Mouse (Mus musculus) lung, postnatal 4 days (tissue): ENCODE results near the gene Zfp609.
"Not testable (repeated sequence)": the region's sequence is repeated elsewhere in the genome, so short reads cannot be mapped to it uniquely, and the experiment has no call there.

Experiments
- DNase-seq, 2 experiments: peaks; one replicate each; pipeline ENCODE4 v3.0.0; 2021

The Zfp609 gene

DNA sequence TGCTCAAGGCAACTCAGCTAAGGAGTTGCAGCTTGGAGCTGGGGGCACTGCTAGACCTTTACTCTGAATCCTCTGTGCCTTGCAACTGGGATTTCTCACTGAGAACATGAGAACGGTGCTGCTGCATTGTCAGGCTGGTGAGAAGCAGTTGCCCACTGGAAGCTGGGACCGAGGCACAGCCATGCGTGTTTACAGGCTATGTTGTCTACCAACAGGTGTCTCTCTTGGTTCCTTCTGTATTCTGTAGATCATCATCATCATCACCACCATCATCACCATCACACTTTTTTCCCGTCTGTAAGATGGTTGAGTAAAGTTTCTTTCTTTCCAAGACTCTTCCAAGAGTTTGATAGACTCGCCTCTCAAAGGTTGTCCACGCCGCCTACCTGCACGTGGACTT, 159.7 kb downstream of the Zfp609 start, which contains the start of gene Oaz2:
Gene Oaz2, plus strand, starts transcription at position 301 of the 400 bp plus-strand sequence.
- no peak for DNase-seq

DNA sequence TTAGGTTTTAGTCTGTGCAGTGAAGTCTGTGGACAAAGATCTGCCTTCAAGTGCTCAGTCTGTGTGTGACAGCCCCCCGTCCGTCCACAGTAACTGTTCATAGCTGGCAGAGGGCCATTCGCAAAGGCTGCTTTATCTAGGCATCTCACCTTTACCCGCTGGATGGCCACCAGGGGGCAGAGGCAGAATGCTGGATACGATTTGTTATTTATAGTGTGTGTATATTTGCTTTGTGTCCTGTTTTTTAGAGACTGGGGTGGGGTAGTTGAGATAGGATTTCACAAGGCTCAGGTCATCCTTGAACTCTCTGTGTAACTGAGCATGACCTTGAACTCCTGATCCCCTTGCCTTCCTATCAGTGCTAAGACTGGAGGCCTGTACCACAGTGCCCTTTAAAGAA, 161.3 kb downstream of the Zfp609 start:
- DNase-seq, result peak; percentile 73 to 81

GRCm38 (mm10) chr9:65664163-65664562, 163.2 kb downstream of the Zfp609 start:
- peak; percentile 38 to 72 for DNase-seq

GRCm38 (mm10) chr9:65661493-65661892, 165.9 kb downstream of the Zfp609 start:
- DNase-seq, result no peak

- DNase-seq, result peak; percentile 24 to 31
These were observed 166.3 kb downstream of the Zfp609 start for GRCm38 (mm10) chr9:65661029-65661428.

DNA sequence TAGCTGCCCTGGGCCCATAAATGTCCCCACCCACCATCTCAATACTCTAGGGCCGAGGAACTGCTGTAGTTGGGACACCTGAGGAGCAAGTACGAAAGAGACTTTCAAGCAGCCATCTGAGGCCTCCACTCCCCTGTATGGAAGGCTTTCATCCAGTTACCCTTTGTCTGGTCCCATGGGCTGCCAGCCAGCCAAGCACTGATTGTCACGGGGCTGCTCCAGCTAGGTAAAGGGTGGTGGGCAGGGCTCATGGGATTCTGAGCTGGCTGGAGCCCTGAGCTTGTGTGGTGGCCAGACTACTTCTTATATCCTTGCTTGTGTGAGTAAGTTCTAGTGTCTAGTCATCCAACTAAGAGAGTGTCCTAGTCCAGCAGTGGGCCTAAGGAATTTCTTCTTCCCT, 170.1 kb downstream of the Zfp609 start:
- no peak for DNase-seq

DNA sequence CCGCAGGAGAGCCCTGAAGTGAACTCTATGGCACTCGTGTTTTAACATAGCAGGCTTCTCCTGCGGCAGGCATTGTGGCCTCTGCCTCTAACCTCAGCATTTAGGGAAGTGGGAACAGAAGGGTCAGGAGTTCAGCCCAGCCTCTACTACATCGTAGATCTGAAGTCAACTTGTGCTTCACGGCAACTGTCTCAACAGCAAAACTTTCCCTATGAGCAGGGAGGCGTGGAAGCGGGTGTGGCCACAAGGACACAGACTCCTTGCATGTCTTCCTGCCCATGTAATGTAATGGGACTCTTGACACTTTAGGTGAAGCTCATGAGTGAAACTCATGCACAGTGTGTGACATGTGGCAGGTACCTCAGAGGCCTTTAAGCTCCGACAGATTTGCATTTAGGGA, 171.8 kb downstream of the Zfp609 start:
- DNase-seq, result peak; percentile 24 to 29

- no peak for DNase-seq
These were observed 172.6 kb downstream of the Zfp609 start for GRCm38 (mm10) chr9:65654700-65655237.

GRCm38 (mm10) chr9:65653741-65654140, 173.6 kb downstream of the Zfp609 start:
- DNase-seq, result no peak

DNA sequence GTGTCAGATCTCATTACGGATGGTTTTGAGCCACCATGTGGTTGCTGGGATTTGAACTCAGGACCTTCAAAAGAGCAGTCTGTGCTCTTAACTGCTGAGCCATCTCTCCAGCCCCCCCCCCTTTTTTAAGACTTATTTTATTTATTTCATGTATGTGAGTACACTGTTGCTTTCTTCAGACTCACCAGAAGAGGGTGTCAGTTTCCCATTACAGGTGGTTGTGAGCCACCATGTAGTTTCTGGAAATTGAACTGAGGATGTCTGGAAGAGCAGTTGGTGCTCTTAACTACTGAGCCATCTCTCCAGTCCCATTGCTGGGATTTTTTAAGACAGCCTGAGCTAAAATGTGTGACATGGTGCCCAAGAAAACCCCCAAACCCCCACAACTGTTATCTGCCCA, 175.4 kb downstream of the Zfp609 start:
- not testable (repeated sequence) for DNase-seq

DNA sequence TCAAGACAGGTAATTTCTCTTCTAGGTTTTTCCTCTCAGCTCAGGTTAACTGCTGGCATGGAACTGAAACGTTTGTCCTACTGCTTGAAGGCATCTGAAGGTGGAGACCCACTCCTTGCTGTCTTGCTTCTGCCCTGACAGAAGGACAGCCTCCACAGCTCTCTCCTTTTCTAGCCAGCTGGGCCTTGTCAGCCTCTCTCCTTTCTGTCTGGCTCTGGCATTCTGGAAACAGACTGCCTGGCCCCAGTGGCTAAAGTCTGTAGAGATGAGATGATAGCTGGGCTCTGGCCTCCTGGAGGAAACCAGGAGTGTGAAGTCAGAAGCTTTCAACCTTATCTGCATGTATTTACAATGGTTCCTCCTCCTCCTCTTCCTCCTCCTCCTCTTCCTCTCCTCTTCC, 177.4 kb downstream of the Zfp609 start:
- DNase-seq, result peak; percentile 43 to 68

- DNase-seq, result no peak
These were observed 178.6 kb downstream of the Zfp609 start for GRCm38 (mm10) chr9:65648730-65649129.

DNA sequence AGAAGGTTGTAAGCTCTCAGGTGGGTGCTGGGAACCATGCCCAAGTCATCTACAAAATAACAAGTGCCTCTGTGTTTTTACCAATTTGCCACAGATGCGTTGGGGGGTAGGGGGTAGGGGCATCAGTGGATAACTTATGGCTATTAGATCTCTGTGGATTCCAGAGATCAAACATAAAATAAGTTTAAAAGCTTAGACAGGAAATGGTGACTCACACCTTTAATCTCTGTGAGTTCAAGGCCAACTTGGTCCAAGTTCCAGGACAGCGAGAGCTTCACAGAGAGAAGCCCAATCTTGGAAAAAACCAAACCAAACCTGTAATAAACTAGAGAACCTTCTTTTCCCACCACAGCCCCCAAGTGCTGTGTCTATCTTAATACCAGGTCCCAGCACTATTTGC, 180.6 kb downstream of the Zfp609 start:
- no peak for DNase-seq

DNA sequence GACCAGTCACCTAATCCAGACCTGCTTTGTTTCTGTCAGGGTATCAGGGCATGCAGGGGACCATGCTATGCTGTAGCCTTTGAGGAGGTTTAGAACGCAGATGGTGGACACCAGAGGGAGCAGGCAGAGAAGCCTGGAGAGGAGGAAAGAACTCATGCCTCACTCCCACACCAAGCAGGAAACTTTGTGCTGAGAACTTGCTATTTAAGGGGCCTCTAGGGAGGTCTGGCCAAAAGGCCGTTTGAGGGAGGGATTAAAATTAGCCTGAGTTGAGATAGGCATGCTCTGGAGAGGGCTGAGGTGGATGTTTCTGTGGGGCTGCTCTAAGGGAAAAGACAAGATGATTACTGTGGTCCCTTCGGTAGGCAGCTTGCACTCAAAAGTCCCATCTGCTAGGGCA, 181.4 kb downstream of the Zfp609 start:
- no peak for DNase-seq

DNA sequence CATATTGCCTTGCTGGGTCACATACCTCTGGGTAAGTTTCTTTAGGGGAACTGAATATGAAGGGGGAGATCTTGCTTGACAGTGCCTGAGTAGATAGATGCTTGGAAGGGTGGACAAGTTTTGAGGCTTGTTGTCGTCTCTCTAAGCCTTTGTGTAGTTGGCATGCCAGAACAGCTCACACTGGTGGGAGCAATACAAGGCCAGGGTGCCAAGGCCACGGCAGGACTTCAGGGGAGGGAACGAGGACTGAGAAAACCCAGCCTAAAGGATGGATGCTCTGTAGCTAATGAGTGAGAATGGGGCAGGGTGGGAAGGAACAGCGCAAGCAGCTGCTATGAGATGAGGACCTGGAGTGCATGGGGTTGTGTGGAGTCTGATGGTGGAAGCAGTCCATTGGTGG, 182.4 kb downstream of the Zfp609 start:
- DNase-seq, result no peak

DNA sequence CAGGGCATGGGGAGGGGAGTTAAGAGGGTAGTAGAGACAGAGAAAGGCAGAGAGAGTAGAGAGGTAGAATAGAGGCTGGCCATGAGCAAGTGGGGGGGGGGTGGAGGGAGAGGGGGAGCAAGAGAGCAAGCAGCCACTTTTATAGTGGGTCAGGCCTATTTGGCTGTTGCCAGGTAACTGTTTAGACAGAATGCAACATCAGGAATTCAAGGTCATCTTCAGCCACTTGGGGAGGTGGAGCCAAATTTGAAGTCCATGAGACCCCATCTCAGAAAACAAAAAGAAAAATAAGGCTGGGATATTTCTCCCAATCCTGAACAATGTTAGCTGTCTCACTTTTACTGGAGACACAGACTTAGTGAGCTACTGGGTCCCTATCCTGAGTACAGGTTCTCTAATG, 184.8 kb downstream of the Zfp609 start:
- no peak for DNase-seq
